Mouse (Mus musculus): Measurements from ENCODE around the gene Pltp. TPM values are rescaled to one million over a fixed set of nuclear protein-coding genes. Genes with fewer than 3 reads are reported as not detected.
"Not testable (repeated sequence)": the region's sequence is repeated elsewhere in the genome, so short reads cannot be mapped to it uniquely, and the experiment has no call there.

Gene Pltp
- polyA plus RNA-seq, 1 experiment from 2014 or later: 59.4 TPM

DNA sequence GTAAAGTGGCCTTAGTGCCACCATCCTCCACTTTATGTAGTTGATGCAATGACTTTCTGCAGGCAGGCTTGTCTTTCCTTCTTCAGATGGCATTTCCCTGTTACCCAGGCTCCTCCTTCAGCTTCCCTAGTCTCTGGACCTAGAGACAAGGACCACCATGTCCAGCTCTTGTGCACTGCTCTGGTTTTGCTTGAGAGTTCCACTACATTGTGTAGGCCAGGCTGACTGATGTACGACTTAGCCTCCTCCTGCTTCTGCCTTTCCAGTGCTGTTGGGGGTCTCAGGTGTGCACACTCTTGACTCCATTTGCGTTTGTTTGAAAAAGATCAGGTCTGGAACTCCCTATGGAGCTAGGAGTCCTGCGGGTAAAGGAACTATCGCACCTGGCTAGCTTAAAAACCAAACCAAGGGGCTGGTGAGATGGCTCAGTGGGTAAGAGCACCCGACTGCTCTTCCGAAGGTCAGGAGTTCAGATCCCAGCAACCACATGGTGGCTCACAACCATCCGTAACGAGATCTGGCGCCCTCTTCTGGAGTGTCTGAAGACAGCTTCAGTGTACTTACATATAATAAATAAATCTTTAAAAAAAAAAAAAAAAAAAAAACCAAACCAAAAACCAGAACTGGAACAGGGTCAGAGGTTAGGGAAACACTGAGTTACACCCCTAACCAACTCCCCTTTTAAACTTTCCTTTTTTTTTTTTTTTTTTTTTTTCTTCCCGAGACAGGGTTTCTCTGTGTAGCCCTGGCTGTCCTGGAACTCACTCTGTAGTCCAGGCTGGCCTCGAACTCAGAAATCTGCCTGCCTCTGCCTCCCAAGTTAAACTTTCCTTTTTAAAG, 20.1 kb upstream of the Pltp start:
- not testable (repeated sequence) for H3K9me3 ChIP-seq; H3K27ac ChIP-seq; H3K27me3 ChIP-seq; ATAC-seq (ENCODE audit: insufficient number of reproducible peaks, insufficient read depth, low FRiP score, low TSS enrichment); H3K36me3 ChIP-seq; H3K9ac ChIP-seq
- Histone ChIP-seq H3K4me3 (peak overlapping the region; percentile 85; the same call in 1 of the 2 replicates), H3K4me1 (peaks cover 22% of the 10 kb centered on the region), H3K4me2 (replicated peaks) (peak overlapping the region; percentile 85)
- WGBS: 75% methylated on average over 11 of the region's 11 CpGs

DNA sequence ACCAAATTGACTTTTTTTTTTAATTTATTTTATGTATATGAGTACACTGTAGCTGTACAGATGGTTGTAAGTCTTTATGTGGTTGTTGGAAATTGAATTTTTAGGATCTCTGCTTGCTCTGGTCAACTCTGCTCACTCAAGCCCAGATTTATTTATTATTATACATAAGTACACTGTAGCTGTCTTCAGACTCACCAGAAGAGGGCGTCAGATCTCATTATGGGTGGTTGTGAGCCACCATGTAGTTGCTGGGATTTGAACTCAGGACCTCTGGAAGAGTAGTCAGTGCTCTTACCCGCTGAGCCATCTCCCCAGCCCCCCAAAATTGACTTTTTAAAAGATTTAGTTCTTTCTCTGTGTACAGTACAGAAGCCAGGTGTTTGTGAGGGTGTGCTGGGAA, 18.1 kb upstream of the Pltp start:
- peaks cover 19% of the 10 kb centered on the region for H3K4me1 ChIP-seq
- H3K36me3 ChIP-seq; H3K4me2 ChIP-seq (replicated peaks); H3K9me3 ChIP-seq; ATAC-seq (ENCODE audit: insufficient number of reproducible peaks, insufficient read depth, low FRiP score, low TSS enrichment); H3K9ac ChIP-seq; H3K4me3 ChIP-seq; H3K27ac ChIP-seq; H3K27me3 ChIP-seq: not testable (repeated sequence)
- WGBS: 44% methylated on average over 2 of the region's 2 CpGs

DNA sequence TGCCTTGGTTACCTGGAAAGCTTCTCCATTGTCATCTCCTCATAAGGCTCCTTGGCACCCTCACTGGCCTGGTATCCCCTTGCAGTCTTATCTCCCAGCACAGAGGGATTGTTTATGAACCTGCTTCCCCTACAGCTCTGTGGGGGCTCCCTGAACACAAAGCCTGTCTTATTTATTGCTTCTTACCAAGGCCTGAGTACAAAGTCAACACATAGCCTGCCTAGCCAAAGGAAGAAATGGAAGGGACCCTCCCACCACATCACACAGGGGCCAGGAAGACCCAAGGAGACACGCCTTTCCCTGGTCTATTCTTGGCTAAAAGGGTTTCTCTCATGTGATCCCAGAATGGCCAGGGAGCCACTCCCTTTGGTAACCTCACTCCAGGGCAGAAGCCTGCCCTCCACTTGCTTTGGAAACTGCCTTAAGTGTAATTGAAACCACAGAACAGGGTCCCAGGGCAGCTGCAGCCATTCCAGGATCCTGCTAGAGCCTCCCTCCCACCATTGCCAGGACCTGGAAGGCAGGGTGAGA, 16.8 kb upstream of the Pltp start:
- H3K9ac ChIP-seq: no peak overlapping the region
- ATAC-seq (ENCODE audit: insufficient number of reproducible peaks, insufficient read depth, low FRiP score, low TSS enrichment): no peak
- 25% methylated on average over 1 of the region's 1 CpGs for WGBS

GRCm38 (mm10) chr2:164873621-164874020, 16.1 kb upstream of the Pltp start:
- Histone ChIP-seq H3K36me3 (0 out of 2 replicates have a peak, but pooled peaks cover 5% of the 10 kb centered on the region), H3K27me3 (no peaks in the 10 kb centered on the region), H3K4me1 (peaks cover 14% of the 10 kb centered on the region), H3K9me3 (no peaks in the 10 kb centered on the region), H3K9ac (no peak overlapping the region), H3K27ac (peak overlapping the region; percentile 78; the same call in 1 of the 2 replicates), H3K4me3 (no peak overlapping the region), H3K4me2 (replicated peaks) (no peak overlapping the region)
- ATAC-seq (ENCODE audit: insufficient number of reproducible peaks, insufficient read depth, low FRiP score, low TSS enrichment): no peak
- WGBS: 68% methylated on average over 3 of the region's 3 CpGs

More for the DNA sequence above, 16.8 kb upstream of the Pltp start:
- Histone ChIP-seq H3K9me3 (no peaks in the 10 kb centered on the region), H3K4me3 (no peak overlapping the region), H3K4me2 (replicated peaks) (no peak overlapping the region), H3K27me3 (no peaks in the 10 kb centered on the region), H3K4me1 (peaks cover 14% of the 10 kb centered on the region), H3K27ac (peak overlapping the region; percentile 78; the same call in 1 of the 2 replicates), H3K36me3 (0 out of 2 replicates have a peak, but pooled peaks cover 5% of the 10 kb centered on the region)

DNA sequence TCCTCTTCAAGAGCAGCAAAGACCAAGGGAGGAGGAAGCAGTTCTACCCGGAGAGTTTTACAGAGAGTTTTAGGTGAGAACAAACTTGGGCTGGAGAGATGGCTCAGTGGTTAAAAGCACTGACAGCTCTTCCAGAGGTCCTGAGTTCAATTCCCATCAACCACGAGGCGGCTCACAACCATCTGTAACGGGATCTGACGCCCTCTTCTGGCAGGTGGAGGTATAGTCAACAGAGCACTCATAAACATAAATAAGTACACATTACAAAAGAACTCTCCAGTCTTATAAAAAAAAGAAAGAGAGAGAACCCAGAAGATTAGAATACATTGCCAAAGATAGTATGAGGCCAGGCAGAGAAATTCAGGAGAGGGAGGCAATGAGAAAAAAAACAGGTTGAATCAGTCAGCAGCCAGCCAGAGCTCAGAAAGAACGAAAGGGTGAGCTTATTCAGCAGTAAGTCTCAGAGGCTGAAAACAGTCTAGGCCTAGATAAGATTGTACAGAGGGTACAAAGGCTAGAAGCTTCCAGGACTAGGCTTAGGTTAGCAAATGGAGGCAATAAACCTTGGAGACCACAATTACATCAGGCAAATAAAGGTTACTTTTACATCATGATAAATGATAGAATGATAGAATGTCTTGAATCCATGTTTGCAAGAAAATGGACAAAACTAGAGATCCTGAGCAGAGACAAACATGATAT, 14.2 kb upstream of the Pltp start:
- Histone ChIP-seq H3K27me3 (no peaks in the 10 kb centered on the region), H3K9ac (no peak overlapping the region), H3K9me3 (no peaks in the 10 kb centered on the region), H3K4me3 (no peak overlapping the region), H3K4me1 (peaks cover 14% of the 10 kb centered on the region), H3K4me2 (replicated peaks) (no peak overlapping the region), H3K27ac (no peak overlapping the region), H3K36me3 (no peaks in the 10 kb centered on the region)
- ATAC-seq (ENCODE audit: insufficient number of reproducible peaks, insufficient read depth, low FRiP score, low TSS enrichment): no peak
- 54% methylated on average over 6 of the region's 6 CpGs for WGBS

- Histone ChIP-seq H3K27ac (no peak overlapping the region), H3K27me3 (no peaks in the 10 kb centered on the region), H3K4me2 (replicated peaks) (no peak overlapping the region), H3K36me3 (no peaks in the 10 kb centered on the region), H3K9me3 (no peaks in the 10 kb centered on the region), H3K4me3 (no peak overlapping the region), H3K9ac (no peak overlapping the region), H3K4me1 (no peaks in the 10 kb centered on the region)
- 80% methylated on average over 7 of the region's 7 CpGs for WGBS
- ATAC-seq (ENCODE audit: insufficient number of reproducible peaks, insufficient read depth, low FRiP score, low TSS enrichment): no peak
These were observed 11.0 kb upstream of the Pltp start for GRCm38 (mm10) chr2:164868491-164868890.

- Histone ChIP-seq H3K4me1 (no peaks in the 10 kb centered on the region), H3K27me3 (no peaks in the 10 kb centered on the region), H3K36me3 (no peaks in the 10 kb centered on the region), H3K9me3 (no peaks in the 10 kb centered on the region), H3K9ac (no peak overlapping the region), H3K4me2 (replicated peaks) (no peak overlapping the region), H3K27ac (no peak overlapping the region), H3K4me3 (no peak overlapping the region)
- ATAC-seq (ENCODE audit: insufficient number of reproducible peaks, insufficient read depth, low FRiP score, low TSS enrichment): no peak
- WGBS: 87% methylated on average over 7 of the region's 7 CpGs
These were observed 10.1 kb upstream of the Pltp start for GRCm38 (mm10) chr2:164867566-164867965.

DNA sequence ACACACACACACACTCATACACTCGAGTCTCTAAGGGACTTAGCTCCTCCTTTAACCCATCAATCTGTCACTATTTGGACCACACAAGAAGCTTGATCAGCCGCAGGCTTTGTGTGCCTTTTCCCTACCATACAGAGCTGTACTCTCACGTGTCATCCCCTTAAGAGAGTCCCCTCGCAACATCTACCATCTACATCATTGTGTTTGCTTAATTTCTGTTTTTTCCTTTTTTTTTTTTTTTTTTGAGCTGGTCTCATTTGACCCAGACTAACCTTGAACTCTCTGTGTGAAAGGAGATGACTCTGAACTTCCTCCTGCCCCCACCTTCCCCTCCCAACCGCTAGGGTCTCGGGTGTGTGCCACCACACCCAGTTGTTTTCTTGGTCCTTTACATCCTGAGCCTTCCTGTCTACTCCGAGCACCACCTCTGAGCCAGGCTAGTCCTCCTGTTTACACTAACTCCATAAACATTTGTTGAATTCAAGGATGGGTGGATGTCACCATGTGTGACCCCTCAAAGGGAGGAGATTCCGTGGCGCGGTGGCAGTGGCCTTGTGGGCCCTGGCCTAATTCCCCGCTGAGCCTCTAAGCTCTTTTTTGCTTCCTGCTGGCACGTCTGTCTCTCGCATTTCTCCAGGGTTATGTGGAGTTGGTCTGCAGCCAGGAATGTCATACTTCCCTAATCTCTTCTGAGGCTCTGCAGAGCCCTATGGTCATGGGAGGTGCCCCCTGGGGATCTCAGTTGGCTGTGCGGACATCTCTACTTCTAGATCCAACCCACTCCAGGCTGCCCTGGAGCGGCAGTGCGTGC, 9.4 kb upstream of the Pltp start:
- H3K4me2 ChIP-seq (replicated peaks): no peak overlapping the region
- no peak overlapping the region for H3K27ac ChIP-seq
- no peak overlapping the region for H3K4me3 ChIP-seq
- 58% methylated on average over 16 of the region's 16 CpGs for WGBS
- ATAC-seq (ENCODE audit: insufficient number of reproducible peaks, insufficient read depth, low FRiP score, low TSS enrichment): no peak
- H3K36me3 ChIP-seq: no peaks in the 10 kb centered on the region
- no peaks in the 10 kb centered on the region for H3K27me3 ChIP-seq
- H3K9me3 ChIP-seq: no peaks in the 10 kb centered on the region
- peaks cover 5% of the 10 kb centered on the region; the same call in 1 of the 2 replicates for H3K4me1 ChIP-seq
- H3K9ac ChIP-seq: no peak overlapping the region

- H3K36me3 ChIP-seq: no peaks in the 10 kb centered on the region
- H3K27me3 ChIP-seq: peaks cover 3% of the 10 kb centered on the region; the same call in 1 of the 2 replicates
- 72% methylated on average over 4 of the region's 4 CpGs for WGBS
- H3K27ac ChIP-seq: no peak overlapping the region
- H3K9me3 ChIP-seq: no peaks in the 10 kb centered on the region
- ATAC-seq (ENCODE audit: insufficient number of reproducible peaks, insufficient read depth, low FRiP score, low TSS enrichment): no peak
- peaks cover 12% of the 10 kb centered on the region for H3K4me1 ChIP-seq
- H3K4me2 ChIP-seq (replicated peaks): no peak overlapping the region
- H3K4me3 ChIP-seq: no peak overlapping the region
- H3K9ac ChIP-seq: no peak overlapping the region
These were observed 7.1 kb upstream of the Pltp start for GRCm38 (mm10) chr2:164864593-164864992.

DNA sequence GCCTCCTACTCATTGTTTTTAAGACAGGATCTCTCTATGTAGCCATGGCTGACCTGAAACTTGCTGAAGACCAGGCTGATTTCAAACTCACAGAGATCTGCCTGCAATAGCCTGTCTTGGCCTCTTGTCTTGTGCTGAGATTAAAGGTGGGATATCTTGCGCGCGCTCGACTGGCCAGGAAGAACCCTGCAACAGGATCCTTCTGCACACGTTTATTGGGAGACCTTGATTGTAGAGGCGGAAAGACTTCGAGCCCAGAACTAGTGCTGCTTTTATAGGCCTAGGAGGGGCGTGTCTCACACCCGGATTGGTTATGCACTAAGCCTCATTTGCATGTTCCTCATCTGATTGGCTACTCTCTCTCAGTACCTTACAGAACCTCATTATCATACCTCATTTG, 5.9 kb upstream of the Pltp start:
- not testable (repeated sequence) for H3K4me3 ChIP-seq; H3K9ac ChIP-seq; ATAC-seq (ENCODE audit: insufficient number of reproducible peaks, insufficient read depth, low FRiP score, low TSS enrichment); H3K9me3 ChIP-seq; H3K4me2 ChIP-seq (replicated peaks); H3K27ac ChIP-seq; H3K36me3 ChIP-seq; H3K27me3 ChIP-seq
- WGBS: 93% methylated on average over 9 of the region's 9 CpGs
- H3K4me1 ChIP-seq: peaks cover 18% of the 10 kb centered on the region

GRCm38 (mm10) chr2:164862179-164862861, 4.8 kb upstream of the Pltp start:
- WGBS: 37% methylated on average over 9 of the region's 9 CpGs
- Histone ChIP-seq H3K4me3 (no peak overlapping the region), H3K4me1 (peaks cover 25% of the 10 kb centered on the region), H3K9me3 (no peaks in the 10 kb centered on the region), H3K36me3 (no peaks in the 10 kb centered on the region), H3K27me3 (peaks cover 15% of the 10 kb centered on the region; the same call in 1 of the 2 replicates), H3K27ac (peak overlapping the region; percentile 57), H3K9ac (no peak overlapping the region), H3K4me2 (replicated peaks) (no peak overlapping the region)
- ATAC-seq (ENCODE audit: insufficient number of reproducible peaks, insufficient read depth, low FRiP score, low TSS enrichment): 0 out of 2 replicates have a peak, but pooled peaks have one; percentile 38

Measured in embryonic facial prominence, embryonic 12.5 days (tissue).